Mouse (Mus musculus) heart, embryonic 10.5 days (tissue): ENCODE results near the gene Zfp385a. TPM values are rescaled to one million over a fixed set of nuclear protein-coding genes. Genes with fewer than 3 reads are reported as not detected.
A peak's percentile ranks its signal among the peaks of the same experiment; 100 is the strongest.

Source experiments
- DNase-seq: peaks from one replicate; pipeline ENCODE4 v3.0.0-alpha.2; 2017; ENCODE audit warnings: low spot score
- H3K27ac ChIP-seq: fragments of 300-500 bp; sonication (generic); 2 replicates; pipeline ENCODE4 v1.5.1; 2016; ENCODE audit warnings: mild to moderate bottlenecking
- H3K27me3 ChIP-seq: fragments of 300-500 bp; sonication (generic); 2 replicates; pipeline ENCODE4 v1.6.1; 2016; ENCODE audit warnings: mild to moderate bottlenecking; ENCODE audit not compliant: poor library complexity, insufficient read depth, severe bottlenecking
- H3K36me3 ChIP-seq: fragments of 300-500 bp; sonication (generic); 2 replicates; pipeline ENCODE4 v1.6.1; 2016; ENCODE audit warnings: mild to moderate bottlenecking, moderate library complexity
- H3K4me1 ChIP-seq: fragments of 300-500 bp; sonication (generic); 2 replicates; pipeline ENCODE4 v1.6.1; 2016; ENCODE audit warnings: mild to moderate bottlenecking
- H3K4me3 ChIP-seq: fragments of 300-500 bp; sonication (generic); 2 replicates; pipeline ENCODE4 v1.5.1; 2016; ENCODE audit warnings: mild to moderate bottlenecking, moderate library complexity
- H3K9me3 ChIP-seq: fragments of 300-500 bp; sonication (generic); 2 replicates; pipeline ENCODE4 v1.6.1; 2016; ENCODE audit warnings: mild to moderate bottlenecking, moderate library complexity
- WGBS: fragments of 180-500 bp; shearing (Covaris S2); methylation state at CpG from one replicate; pipeline ENCODE4 v1.1.7; 2016; 5-methylcytosine and 5-hydroxymethylcytosine counted together
- polyA plus RNA-seq: library from polyadenylated mRNA; unstranded; fragments of >200 nt; fragmentation: Nextera tagmentation; extraction: Ambion mirVana; gene quantifications from 2 replicates; pipeline ENCODE4 v1.2.1, GENCODE M21; 2016

Gene Zfp385a
- polyA plus RNA-seq, 1 experiment from 2014 or later = 15.8 TPM

- no peaks in the 10 kb centered on the region for H3K27me3 ChIP-seq
- H3K9me3 ChIP-seq = no peaks in the 10 kb centered on the region
- peak overlapping the region; percentile 81 for H3K27ac ChIP-seq
- H3K4me1 ChIP-seq = peaks cover 82% of the 10 kb centered on the region
- 21% methylated on average over 1 of the region's 1 CpGs for WGBS
- H3K36me3 ChIP-seq = peaks cover 68% of the 10 kb centered on the region
- no peak for DNase-seq
- peak overlapping the region; percentile 33 for H3K4me3 ChIP-seq
These were observed 19.2 kb upstream of the Zfp385a start for GRCm38 (mm10) chr15:103359122-103359510.

GRCm38 (mm10) chr15:103358278-103359121 is 18.6 kb upstream of the Zfp385a start:
- WGBS = 21% methylated on average over 4 of the region's 4 CpGs
- H3K9me3 ChIP-seq = no peaks in the 10 kb centered on the region

GRCm38 (mm10) chr15:103357817-103358216 is 17.9 kb upstream of the Zfp385a start:
- Histone ChIP-seq H3K36me3 (peaks cover 75% of the 10 kb centered on the region), H3K4me3 (no peak overlapping the region), H3K4me1 (peaks cover 84% of the 10 kb centered on the region), H3K27ac (peak overlapping the region; percentile 81), H3K9me3 (no peaks in the 10 kb centered on the region), H3K27me3 (no peaks in the 10 kb centered on the region)
- WGBS = 81% methylated on average over 4 of the region's 4 CpGs
- DNase-seq = no peak

More at GRCm38 (mm10) chr15:103358278-103359121, 18.6 kb upstream of the Zfp385a start:
- Histone ChIP-seq H3K27ac (peak overlapping the region; percentile 81), H3K36me3 (peaks cover 68% of the 10 kb centered on the region), H3K27me3 (no peaks in the 10 kb centered on the region), H3K4me1 (peaks cover 82% of the 10 kb centered on the region), H3K4me3 (peak overlapping the region; percentile 33)
- no peak for DNase-seq

- Histone ChIP-seq H3K9me3 (no peaks in the 10 kb centered on the region), H3K36me3 (peaks cover 81% of the 10 kb centered on the region), H3K4me1 (peaks cover 71% of the 10 kb centered on the region), H3K27ac (peak overlapping the region; percentile 86), H3K4me3 (0 out of 2 replicates have a peak overlapping the region, but pooled peaks have one; percentile 5), H3K27me3 (no peaks in the 10 kb centered on the region)
- DNase-seq = no peak
- 46% methylated on average over 4 of the region's 4 CpGs for WGBS
These were observed 16.2 kb upstream of the Zfp385a start for GRCm38 (mm10) chr15:103356130-103356529.

GRCm38 (mm10) chr15:103355420-103355819 is 15.5 kb upstream of the Zfp385a start:
- no peaks in the 10 kb centered on the region for H3K27me3 ChIP-seq
- no peak for DNase-seq
- no peaks in the 10 kb centered on the region for H3K9me3 ChIP-seq
- H3K4me1 ChIP-seq = peaks cover 68% of the 10 kb centered on the region
- 47% methylated on average over 4 of the region's 4 CpGs for WGBS
- peaks cover 87% of the 10 kb centered on the region for H3K36me3 ChIP-seq
- peak overlapping the region; percentile 86 for H3K27ac ChIP-seq
- 0 out of 2 replicates have a peak overlapping the region, but pooled peaks have one; percentile 27 for H3K4me3 ChIP-seq

GRCm38 (mm10) chr15:103354690-103355089 is 14.8 kb upstream of the Zfp385a start:
- Histone ChIP-seq H3K4me1 (peaks cover 61% of the 10 kb centered on the region), H3K27ac (peak overlapping the region; percentile 78), H3K36me3 (peaks cover 89% of the 10 kb centered on the region), H3K4me3 (no peak overlapping the region), H3K27me3 (no peaks in the 10 kb centered on the region), H3K9me3 (no peaks in the 10 kb centered on the region)
- DNase-seq = no peak
- 75% methylated on average over 2 of the region's 2 CpGs for WGBS

GRCm38 (mm10) chr15:103353511-103354256 is 13.8 kb upstream of the Zfp385a start:
- no peak overlapping the region for H3K4me3 ChIP-seq
- no peaks in the 10 kb centered on the region for H3K9me3 ChIP-seq
- 88% methylated on average over 11 of the region's 11 CpGs for WGBS
- H3K27me3 ChIP-seq = no peaks in the 10 kb centered on the region
- no peak for DNase-seq
- peaks cover 51% of the 10 kb centered on the region for H3K4me1 ChIP-seq
- H3K36me3 ChIP-seq = peaks cover 96% of the 10 kb centered on the region
- 0 out of 2 replicates have a peak overlapping the region, but pooled peaks have one; percentile 78 for H3K27ac ChIP-seq

GRCm38 (mm10) chr15:103352856-103353255 is 13.0 kb upstream of the Zfp385a start:
- no peak overlapping the region for H3K4me3 ChIP-seq
- no peak for DNase-seq
- peak overlapping the region; percentile 26; the same call in 1 of the 2 replicates for H3K27ac ChIP-seq
- no peaks in the 10 kb centered on the region for H3K27me3 ChIP-seq
- 52% methylated on average over 4 of the region's 4 CpGs for WGBS
- peaks cover 97% of the 10 kb centered on the region for H3K36me3 ChIP-seq
- peaks cover 44% of the 10 kb centered on the region for H3K4me1 ChIP-seq
- no peaks in the 10 kb centered on the region for H3K9me3 ChIP-seq

- H3K4me3 ChIP-seq = no peak overlapping the region
- peaks cover 6% of the 10 kb centered on the region for H3K4me1 ChIP-seq
- no peak for DNase-seq
- H3K27ac ChIP-seq = no peak overlapping the region
- H3K36me3 ChIP-seq = peaks cover 90% of the 10 kb centered on the region
- no peaks in the 10 kb centered on the region for H3K27me3 ChIP-seq
- no peaks in the 10 kb centered on the region for H3K9me3 ChIP-seq
- 5% methylated on average over 2 of the region's 2 CpGs for WGBS
These were observed 7.4 kb upstream of the Zfp385a start for GRCm38 (mm10) chr15:103347275-103347684.

- 84% methylated on average over 6 of the region's 6 CpGs for WGBS
- Histone ChIP-seq H3K27me3 (peaks cover 13% of the 10 kb centered on the region), H3K4me3 (no peak overlapping the region), H3K27ac (no peak overlapping the region), H3K36me3 (peaks cover 75% of the 10 kb centered on the region), H3K4me1 (peaks cover 14% of the 10 kb centered on the region), H3K9me3 (no peaks in the 10 kb centered on the region)
- DNase-seq = no peak
These were observed 5.9 kb upstream of the Zfp385a start for GRCm38 (mm10) chr15:103345789-103346188.

- no peak for DNase-seq
- peaks cover 34% of the 10 kb centered on the region for H3K27me3 ChIP-seq
- H3K9me3 ChIP-seq = no peaks in the 10 kb centered on the region
- peaks cover 53% of the 10 kb centered on the region for H3K36me3 ChIP-seq
- no peak overlapping the region for H3K4me3 ChIP-seq
- H3K27ac ChIP-seq = no peak overlapping the region
- peaks cover 36% of the 10 kb centered on the region for H3K4me1 ChIP-seq
These were observed 3.7 kb upstream of the Zfp385a start for GRCm38 (mm10) chr15:103343556-103343955.

- peaks cover 48% of the 10 kb centered on the region for H3K36me3 ChIP-seq
- no peak overlapping the region for H3K27ac ChIP-seq
- H3K4me1 ChIP-seq = peaks cover 36% of the 10 kb centered on the region
- peaks cover 40% of the 10 kb centered on the region for H3K27me3 ChIP-seq
- WGBS = 76% methylated on average over 2 of the region's 3 CpGs
- no peak for DNase-seq
- H3K4me3 ChIP-seq = no peak overlapping the region
- H3K9me3 ChIP-seq = no peaks in the 10 kb centered on the region
These were observed 3.1 kb upstream of the Zfp385a start for GRCm38 (mm10) chr15:103343008-103343407.

- Histone ChIP-seq H3K27me3 (peaks cover 46% of the 10 kb centered on the region), H3K27ac (no peak overlapping the region), H3K36me3 (peaks cover 42% of the 10 kb centered on the region), H3K4me1 (peaks cover 30% of the 10 kb centered on the region), H3K9me3 (no peaks in the 10 kb centered on the region), H3K4me3 (no peak overlapping the region)
- no peak for DNase-seq
- WGBS = 18% methylated on average over 4 of the region's 4 CpGs
These were observed 2.5 kb upstream of the Zfp385a start for GRCm38 (mm10) chr15:103342415-103342814.
